Mouse (Mus musculus): ENCODE data around the gene Olfr985.

The Olfr985 gene

DNA sequence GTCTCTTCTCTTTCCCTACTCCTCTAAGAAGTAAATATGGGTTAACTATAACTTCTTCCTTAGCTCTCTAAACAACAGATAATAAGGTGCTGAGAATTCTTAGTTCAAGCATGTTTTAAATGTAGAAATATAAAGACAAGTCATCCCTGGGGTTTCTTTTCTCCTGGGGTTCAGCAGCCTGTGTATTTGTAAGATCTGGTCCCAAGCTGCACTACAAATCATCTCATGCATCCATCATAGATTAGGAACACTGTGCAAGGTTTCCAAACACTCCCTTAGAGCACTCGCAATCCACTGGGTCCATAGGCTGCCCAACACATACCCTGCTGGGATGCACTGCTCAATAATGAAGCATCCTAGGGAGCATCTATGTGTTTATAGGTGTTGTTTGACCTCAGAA lies at the start of gene Olfr985:
TSS of gene Olfr985 (minus strand) at position 101 of the 400 bp plus-strand sequence.
- no peak for DNase-seq (ENCODE audit: extremely low spot score, low read depth, low spot score)

DNA sequence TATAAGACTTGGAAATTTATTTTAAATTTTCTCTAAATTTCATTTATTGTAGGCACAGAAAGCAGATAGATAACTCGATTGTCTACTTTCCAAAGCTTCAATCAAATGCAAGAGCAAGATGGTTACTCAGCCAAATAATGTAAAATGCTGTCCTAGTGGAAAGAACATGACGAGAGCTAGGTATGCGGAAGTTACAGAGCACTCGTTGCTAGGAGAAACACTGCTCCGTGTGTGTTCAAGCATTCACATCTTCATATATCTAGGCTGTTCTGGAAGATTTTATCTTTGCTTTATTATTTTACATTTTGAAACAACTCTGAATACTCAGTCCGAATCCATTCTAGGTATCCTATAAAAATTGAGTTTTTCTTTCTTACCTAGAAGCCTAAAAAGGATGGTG lies 47.0 kb upstream of the Olfr985 start:
- DNase-seq (ENCODE audit: extremely low spot score, low read depth, low spot score), result no peak

DNA sequence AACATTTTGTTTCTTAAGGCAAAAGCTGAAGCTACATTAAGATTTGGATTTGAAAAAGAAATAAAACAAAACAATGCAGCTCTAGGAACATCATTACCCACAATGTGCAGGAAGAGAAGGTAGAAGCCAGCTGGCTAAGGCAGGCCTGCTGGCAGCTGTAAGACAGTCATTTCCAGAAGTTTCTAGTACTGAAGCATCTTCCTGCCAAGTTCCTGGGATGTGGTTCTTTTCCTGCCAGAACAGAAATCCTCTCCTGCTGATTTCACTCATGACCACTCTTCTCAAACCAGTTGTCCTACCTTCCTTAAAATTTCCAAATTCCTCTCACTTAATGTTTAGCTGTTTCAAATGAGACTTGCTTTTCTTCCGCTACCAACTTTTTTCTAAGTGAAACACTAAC lies 36.5 kb upstream of the Olfr985 start:
- no peak for DNase-seq (ENCODE audit: extremely low spot score, low read depth, low spot score)

DNA sequence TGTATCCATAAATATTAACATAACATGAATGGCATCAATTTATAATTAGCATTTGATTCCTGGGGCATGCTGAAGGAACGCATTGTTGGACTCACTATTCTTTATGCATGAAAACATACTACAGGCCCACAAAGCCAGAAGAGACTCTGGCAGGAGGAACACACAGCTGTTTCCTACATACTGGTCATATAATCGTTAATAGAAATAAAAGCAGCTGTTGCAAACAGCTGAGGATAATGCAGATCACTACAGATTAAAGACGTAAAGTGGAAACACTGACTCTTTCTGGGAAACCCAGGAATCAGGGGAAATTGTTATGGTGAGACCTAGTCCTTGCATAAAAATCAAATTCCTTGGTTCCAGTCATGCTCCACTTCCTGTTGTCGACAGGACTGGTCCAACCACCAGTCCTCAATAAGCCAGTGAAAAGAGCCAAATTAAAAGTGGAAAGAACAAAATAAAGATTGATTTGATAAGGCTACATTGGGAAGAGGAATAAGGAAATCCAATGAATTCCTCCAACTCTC lies 25.2 kb upstream of the Olfr985 start:
- no peak for DNase-seq (ENCODE audit: extremely low spot score, low read depth, low spot score)

DNA sequence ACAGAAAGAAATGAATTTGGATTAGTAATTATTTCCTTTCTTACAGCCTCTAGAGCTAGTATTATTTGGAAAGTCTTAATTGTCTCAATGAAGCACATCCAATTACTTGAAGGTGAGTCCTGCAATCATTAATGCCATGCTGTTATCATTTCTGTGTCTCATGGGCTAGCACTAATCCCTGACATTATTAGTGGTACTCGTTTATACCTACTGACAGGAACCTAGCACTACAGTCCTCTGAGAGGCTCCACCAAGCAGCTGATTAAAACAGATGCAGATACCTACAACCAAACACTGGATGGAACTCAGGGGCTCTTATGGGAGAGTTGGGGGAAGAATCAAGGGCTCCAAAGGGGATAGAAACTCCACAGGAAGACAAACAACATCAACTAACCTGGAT lies 11.6 kb upstream of the Olfr985 start:
- DNase-seq (ENCODE audit: extremely low spot score, low read depth, low spot score), result no peak

DNA sequence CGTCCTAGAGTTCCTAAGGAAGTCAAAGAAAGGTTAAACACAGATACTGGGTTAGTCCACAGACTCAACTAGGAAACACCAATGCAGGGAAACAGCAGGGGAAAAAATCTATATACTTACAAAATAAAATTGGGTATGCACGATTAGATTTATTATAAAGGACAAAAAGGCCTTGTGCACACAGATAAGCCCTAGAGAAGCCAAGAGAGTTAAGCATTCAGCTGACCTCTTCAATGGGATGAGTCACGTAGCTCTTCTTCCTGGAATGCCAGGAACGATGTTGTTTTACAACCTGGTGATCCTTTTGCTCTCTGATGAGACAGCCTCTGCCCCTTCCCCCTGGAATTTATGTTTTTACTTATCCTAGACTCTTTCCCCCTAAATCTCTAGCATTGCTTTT lies 9.5 kb upstream of the Olfr985 start:
- DNase-seq (ENCODE audit: extremely low spot score, low read depth, low spot score), result no peak

DNA sequence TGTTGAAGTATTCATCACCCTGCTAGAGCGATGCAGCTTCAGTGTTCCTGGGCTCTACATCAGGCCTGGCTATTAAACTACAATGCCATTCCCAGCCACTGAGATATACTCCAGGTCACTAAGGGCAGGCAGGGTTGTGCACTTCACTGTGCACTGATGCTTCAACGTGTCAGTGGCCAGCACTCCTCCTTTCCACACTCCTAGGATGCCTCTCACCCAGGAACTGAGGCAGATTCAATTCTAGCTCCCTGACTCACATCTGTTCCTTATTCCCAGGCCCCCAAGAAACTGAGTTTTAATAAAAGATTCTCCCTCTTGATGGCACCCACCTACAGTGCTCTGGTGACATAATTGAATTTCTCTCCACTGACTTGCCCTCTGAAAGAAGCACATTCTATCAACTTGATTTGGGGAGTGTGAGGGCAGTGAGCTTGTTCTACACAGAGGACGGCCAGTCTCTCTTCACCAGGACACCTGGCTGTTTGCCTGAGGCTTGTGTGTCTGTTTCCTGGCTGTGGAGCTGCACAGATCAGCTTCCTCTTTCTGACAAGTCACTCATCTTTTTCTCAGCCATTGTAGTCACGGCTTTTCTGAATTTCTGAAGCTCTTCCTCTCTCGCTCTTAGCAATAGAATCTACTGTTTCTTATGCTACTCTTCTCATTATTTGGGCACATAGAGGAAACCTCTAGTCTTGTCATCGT lies 7.2 kb upstream of the Olfr985 start:
- DNase-seq (ENCODE audit: extremely low spot score, low read depth, low spot score), result no peak

DNA sequence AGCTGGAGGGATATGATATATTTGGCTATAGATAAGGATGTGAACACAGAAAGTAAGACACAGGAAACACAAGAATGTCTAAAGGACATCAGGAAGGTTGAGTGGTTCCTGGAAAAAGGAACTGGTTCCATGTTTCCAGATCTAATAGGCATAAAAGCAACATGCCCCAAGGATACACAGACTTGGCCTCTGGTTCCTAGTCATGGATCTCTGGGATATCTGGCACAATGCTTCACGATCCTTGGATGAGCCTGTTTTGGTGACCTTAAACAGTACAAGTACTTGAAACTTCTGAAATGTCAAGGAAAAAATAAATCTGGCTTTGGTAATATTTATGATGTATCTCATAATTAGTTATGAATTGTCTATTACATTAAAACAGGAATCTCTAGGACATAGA lies 572 bp upstream of the Olfr985 start:
- DNase-seq (ENCODE audit: extremely low spot score, low read depth, low spot score), result no peak

DNA sequence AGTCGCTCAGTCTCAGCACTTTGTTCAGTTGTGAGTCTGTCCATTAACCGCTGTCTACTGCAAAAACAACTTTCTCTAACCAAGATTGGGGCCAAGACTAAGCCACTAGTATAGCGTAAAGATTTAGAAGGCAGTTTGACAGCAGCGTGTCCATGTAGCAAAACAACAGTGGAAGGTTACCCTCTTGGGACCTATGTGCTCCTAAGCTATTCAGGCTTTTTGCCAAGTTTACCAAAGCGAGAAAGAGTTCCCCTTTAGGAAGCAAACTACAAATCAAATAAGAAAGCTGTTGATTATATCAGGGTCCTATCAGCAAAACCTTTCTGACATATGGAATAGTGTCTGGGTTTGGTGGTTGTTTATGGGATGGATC lies 12.7 kb downstream of the Olfr985 start:
- DNase-seq (ENCODE audit: extremely low spot score, low read depth, low spot score), result no peak

DNA sequence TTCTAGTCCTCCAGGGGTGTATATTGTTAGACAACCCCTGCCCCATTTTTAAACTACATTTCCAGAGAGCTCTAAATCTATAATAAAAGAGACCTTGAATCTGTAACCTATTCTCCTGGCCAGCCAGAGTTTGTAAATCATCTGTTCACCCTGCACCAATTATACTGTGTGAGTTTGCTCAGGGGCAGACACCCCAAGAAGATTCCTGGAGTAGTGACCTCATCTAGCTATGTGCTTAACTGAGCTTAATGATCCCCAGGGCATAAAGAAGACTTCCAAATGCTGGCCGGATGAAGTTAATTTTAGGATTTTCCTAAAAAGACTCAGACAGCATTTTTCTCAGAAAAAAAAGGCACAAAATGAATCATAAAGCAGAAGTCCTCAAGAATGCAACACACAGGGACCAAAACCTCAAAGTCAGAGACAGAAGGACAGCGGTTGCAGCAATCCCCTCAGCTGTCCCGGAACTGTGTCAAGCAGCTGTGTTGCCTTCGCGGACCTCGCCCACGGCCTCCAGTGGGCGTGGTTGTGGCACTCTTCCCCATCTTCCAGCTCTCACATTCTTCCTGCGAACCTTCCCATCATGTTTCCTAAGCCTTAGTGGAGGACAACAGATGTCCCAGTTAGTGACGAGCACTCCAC lies 13.2 kb downstream of the Olfr985 start:
- DNase-seq (ENCODE audit: extremely low spot score, low read depth, low spot score), result no peak

DNA sequence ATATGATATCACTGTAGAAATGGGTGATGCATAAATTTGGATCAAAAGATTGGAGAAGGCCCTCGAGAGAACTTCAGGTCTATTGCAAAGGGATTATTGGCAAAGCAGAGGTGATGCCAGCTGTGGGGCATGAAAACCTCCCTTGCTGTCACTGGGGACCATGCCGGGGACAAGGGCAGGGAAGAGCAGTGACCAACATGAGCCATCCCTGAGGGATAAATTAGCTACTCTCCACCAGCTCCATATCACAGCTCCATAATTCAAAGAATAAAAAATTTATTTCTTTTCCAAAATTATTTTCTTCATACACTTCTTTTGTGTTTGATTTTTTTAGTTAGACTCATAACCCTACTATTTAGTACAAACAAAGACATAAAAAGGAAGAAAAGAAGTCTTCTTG lies 15.9 kb downstream of the Olfr985 start, which contains the start of gene Olfr984:
TSS of gene Olfr984 (minus strand) at position 101 of the 400 bp plus-strand sequence.
- no peak for DNase-seq (ENCODE audit: extremely low spot score, low read depth, low spot score)

DNA sequence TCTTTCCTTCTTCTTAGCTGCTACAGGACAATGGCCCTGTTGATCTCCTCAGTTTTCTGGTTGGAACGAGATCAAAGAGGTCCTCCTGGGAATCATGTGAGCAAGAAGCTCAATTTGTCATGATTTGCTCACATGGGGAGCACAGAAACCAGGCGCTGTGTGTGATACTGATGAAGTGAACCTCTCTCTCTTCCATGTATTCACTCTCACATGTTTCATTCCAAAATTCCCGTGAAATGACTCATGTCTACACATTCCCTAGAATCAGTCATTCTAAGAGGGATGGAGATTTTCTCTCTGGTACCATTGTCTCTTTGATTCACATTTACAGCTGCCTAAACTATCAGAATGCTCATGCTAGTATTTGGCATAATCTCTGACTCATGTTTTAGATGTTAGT lies 35.2 kb downstream of the Olfr985 start:
- no peak for DNase-seq (ENCODE audit: extremely low spot score, low read depth, low spot score)

DNA sequence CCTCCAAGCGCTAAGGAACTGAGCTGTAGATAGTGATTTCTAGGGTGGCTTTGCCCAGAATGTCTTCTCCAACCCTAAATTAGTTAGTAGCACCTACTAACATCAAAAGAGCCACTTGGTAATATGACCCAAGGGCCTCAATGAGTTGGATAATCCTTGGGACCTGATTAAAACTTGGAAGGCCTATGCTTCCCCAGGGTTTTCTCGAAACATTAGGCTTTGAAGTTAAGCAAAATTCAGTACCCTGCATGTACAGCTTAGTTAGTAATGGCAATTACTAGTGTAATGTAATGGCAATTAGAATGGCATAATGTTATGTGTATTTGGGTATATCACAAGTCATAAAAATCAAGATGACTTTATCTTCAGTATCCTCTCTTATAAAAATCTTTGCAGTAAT lies 36.5 kb downstream of the Olfr985 start, which contains the start of gene Olfr983:
TSS of gene Olfr983 (minus strand) at position 101 of the 400 bp plus-strand sequence.
- no peak for DNase-seq (ENCODE audit: extremely low spot score, low read depth, low spot score)

Measured in hindlimb bud, embryonic 11.5 days (tissue).